Mouse (Mus musculus) lung, embryonic 14.5 days (tissue): Measurements from ENCODE around the gene BC049352. TPM values are rescaled to one million over a fixed set of nuclear protein-coding genes. Genes with fewer than 3 reads are reported as not detected.

Source experiments
- ATAC-seq: fragments of 200-750 bp; cut with Nextera tagmentation; 2 replicates; pipeline ENCODE4 v1.8.0; 2017; ENCODE audit warnings: mild to moderate bottlenecking, moderate TSS enrichment, moderate library complexity; ENCODE audit not compliant: insufficient read depth
- DNase-seq: peaks from one replicate; pipeline ENCODE4 v3.0.0-alpha.2; 2015
- H3K27ac ChIP-seq: fragments of 300-500 bp; sonication (generic); 2 replicates; pipeline ENCODE4 v1.5.1; 2014; ENCODE audit warnings: low read depth, mild to moderate bottlenecking, moderate library complexity
- H3K27me3 ChIP-seq: fragments of 300-500 bp; sonication (generic); 2 replicates; pipeline ENCODE4 v1.6.1; 2014; ENCODE audit warnings: low read length, control low read depth; ENCODE audit not compliant: insufficient read depth
- H3K36me3 ChIP-seq: fragments of 300-500 bp; sonication (generic); 2 replicates; pipeline ENCODE4 v1.6.1; 2014; ENCODE audit warnings: control low read depth; ENCODE audit not compliant: insufficient read depth
- H3K4me1 ChIP-seq: fragments of 300-500 bp; sonication (generic); 2 replicates; pipeline ENCODE4 v1.6.1; 2014; ENCODE audit warnings: antibody characterized with exemption, control low read depth; ENCODE audit not compliant: insufficient read depth
- H3K4me2 ChIP-seq: fragments of 300-500 bp; sonication (generic); 2 replicates; pipeline ENCODE4 v1.6.1; 2014; ENCODE audit warnings: mild to moderate bottlenecking
- H3K4me3 ChIP-seq: fragments of 300-500 bp; sonication (generic); 2 replicates; pipeline ENCODE4 v1.5.1; 2014; ENCODE audit warnings: low read depth, low read length
- H3K9ac ChIP-seq: fragments of 300-500 bp; sonication (generic); 2 replicates; pipeline ENCODE4 v1.6.1; 2014
- H3K9me3 ChIP-seq: fragments of 300-500 bp; sonication (generic); 2 replicates; pipeline ENCODE4 v1.6.1; 2016; ENCODE audit warnings: low read depth, low read length, control low read depth
- CTCF ChIP-seq: IDR thresholded peaks from 2 replicates; pipeline ENCODE4 v1.5.1; 2016; ENCODE audit warnings: antibody characterized with exemption, low read depth
- WGBS: fragments of 180-500 bp; shearing (Covaris S2); extraction: QIAGEN DNeasy Blood & Tissue Kit; methylation state at CpG from one replicate; pipeline ENCODE4 v1.1.7; 2014; 5-methylcytosine and 5-hydroxymethylcytosine counted together
- polyA plus RNA-seq: library from polyadenylated mRNA; unstranded; fragments of >200 nt; fragmentation: Nextera tagmentation; extraction: Ambion mirVana; gene quantifications from 2 replicates; pipeline ENCODE4 v1.2.1, GENCODE M21; 2014

BC049352 gene
- polyA plus RNA-seq, 1 experiment from 2014 or later, result 0.13 TPM

DNA sequence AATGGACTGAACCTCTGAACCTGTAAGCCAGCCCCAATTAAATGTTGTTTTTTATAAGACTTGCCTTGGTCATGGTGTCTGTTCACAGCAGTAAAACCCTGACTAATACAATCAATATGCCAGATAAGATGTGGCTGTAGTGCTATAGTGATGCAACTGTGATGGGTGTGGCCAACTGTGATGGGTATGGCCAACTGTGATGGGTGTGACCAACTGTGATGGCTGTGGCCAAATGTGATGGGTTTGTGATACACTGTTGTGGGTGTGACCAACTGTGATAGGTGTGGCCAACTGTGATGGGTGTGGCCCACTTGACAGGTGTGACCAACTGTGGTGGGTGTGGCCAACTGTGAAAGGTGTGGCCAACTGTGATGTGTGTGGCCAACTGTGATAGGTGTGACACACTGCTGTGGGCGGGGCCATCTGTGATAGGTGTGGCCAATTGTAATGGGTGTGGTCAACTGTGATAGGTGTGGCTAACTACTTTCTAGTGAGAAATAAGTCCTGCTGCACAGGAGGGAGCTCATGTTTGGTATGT is 10.7 kb upstream of the BC049352 start:
- no peaks in the 10 kb centered on the region for H3K4me1 ChIP-seq
- TF ChIP-seq CTCF, result no peak
- no peaks in the 10 kb centered on the region for H3K27me3 ChIP-seq
- DNase-seq (no peak), ATAC-seq (no peak)
- no peak overlapping the region for H3K4me3 ChIP-seq
- H3K27ac ChIP-seq, result no peak overlapping the region
- no peak overlapping the region for H3K9ac ChIP-seq
- no peaks in the 10 kb centered on the region for H3K9me3 ChIP-seq
- H3K36me3 ChIP-seq, result no peaks in the 10 kb centered on the region
- WGBS, result 85% methylated on average over 1 of the region's 1 CpGs
- no peak overlapping the region for H3K4me2 ChIP-seq

DNA sequence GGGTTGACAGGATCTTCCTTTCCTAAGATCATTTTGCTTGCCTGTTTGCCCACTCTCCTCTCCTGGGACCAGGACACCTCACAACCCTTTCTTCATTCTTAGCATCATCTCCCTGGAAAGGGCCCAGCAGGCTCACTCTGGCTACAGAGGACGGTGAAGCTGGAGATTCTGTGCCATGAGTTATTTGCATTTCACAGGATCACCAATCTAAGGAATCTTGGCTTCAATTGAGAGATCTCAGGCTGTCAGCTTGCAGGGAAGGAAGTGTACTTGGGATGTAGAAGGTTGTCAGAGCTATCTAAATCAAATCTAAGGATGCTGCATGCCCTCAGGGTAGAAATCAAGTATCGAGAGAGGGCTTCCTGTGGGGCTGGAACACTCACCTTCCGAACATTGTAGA is 8.3 kb upstream of the BC049352 start:
- Histone ChIP-seq H3K36me3 (no peaks in the 10 kb centered on the region), H3K9me3 (no peaks in the 10 kb centered on the region)

DNA sequence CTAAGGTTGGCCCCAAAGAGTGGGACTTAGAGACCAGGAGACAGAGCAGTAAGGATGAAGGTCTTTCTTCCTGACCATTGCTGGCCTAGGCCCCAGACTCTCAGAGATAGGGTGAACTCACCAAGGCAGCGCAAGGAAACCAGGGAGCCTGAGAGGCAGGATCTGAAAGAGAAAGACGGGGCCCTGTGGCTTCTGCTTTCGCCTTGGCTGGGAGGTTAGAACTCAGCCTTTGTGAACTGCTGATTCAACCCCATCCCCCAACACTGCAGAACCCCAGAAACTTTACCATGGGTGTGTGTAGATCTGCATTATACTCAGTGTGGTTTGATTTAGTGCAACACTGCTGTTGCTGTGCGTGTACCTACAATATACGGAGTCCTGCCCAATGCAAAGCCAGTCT is 2.5 kb upstream of the BC049352 start:
- ATAC-seq (no peak), DNase-seq (no peak)
- no peaks in the 10 kb centered on the region for H3K36me3 ChIP-seq
- no peak overlapping the region for H3K4me3 ChIP-seq
- no peak for TF ChIP-seq CTCF
- no peaks in the 10 kb centered on the region for H3K27me3 ChIP-seq
- no peaks in the 10 kb centered on the region for H3K4me1 ChIP-seq
- 83% methylated on average over 5 of the region's 5 CpGs for WGBS
- H3K9ac ChIP-seq, result no peak overlapping the region
- H3K9me3 ChIP-seq, result no peaks in the 10 kb centered on the region
- H3K4me2 ChIP-seq, result no peak overlapping the region
- H3K27ac ChIP-seq, result no peak overlapping the region

More for the DNA sequence above, 8.3 kb upstream of the BC049352 start:
- Histone ChIP-seq H3K9ac (no peak overlapping the region), H3K4me2 (no peak overlapping the region), H3K4me3 (no peak overlapping the region), H3K4me1 (no peaks in the 10 kb centered on the region), H3K27ac (no peak overlapping the region), H3K27me3 (no peaks in the 10 kb centered on the region)
- no peak for TF ChIP-seq CTCF
- 62% methylated on average over 3 of the region's 3 CpGs for WGBS
- DNase-seq, result no peak
- ATAC-seq, result no peak

DNA sequence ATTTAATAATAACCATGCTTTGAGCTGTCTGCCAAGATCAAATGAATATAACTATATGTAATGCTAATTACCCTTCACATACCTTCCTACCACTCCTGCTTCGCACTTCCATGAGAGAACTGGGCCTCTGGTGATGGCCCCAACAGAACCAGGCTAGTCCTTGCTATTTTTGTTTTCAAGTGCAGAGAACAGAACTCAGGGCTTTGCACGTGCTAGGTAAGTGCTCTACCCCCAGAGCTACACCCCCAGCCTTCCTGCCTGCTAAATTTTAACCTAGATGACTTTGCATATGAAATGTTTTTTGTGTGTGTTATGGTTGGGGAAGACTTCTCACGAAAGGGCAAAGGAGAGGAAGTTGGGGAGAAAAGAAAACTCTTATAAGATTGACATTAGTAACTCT is 714 bp downstream of the BC049352 start:
- Histone ChIP-seq H3K4me1 (no peaks in the 10 kb centered on the region), H3K4me3 (no peak overlapping the region), H3K27me3 (no peaks in the 10 kb centered on the region), H3K9me3 (no peaks in the 10 kb centered on the region), H3K27ac (no peak overlapping the region), H3K4me2 (no peak overlapping the region), H3K9ac (no peak overlapping the region), H3K36me3 (no peaks in the 10 kb centered on the region)
- ATAC-seq, result no peak
- TF ChIP-seq CTCF, result no peak
- WGBS, result 51% methylated on average over 3 of the region's 3 CpGs
- no peak for DNase-seq

DNA sequence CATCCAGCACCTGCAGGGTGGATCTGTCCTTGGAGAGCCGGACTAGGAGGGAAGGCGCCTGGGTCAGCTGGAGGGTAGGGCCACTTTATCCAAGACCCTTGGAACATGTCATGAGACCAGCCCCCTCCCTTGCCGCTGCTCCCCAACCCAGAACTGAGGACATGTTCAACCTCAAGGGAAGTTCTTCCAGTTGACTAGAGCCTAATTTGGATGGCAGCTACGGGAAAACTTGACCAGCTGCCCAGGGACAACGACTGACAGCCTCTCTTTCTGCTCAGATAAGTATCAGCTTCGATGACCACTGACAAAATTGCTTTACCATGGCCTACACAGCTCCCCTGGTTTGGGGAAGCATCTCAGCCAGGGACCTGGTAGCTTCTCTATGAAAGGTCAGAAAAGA is 1.5 kb downstream of the BC049352 start:
- no peak for TF ChIP-seq CTCF
- no peaks in the 10 kb centered on the region for H3K9me3 ChIP-seq
- H3K4me2 ChIP-seq, result no peak overlapping the region
- WGBS, result 74% methylated on average over 6 of the region's 6 CpGs
- H3K4me1 ChIP-seq, result no peaks in the 10 kb centered on the region
- no peak for DNase-seq
- no peak for ATAC-seq
- H3K27me3 ChIP-seq, result no peaks in the 10 kb centered on the region
- H3K27ac ChIP-seq, result no peak overlapping the region
- no peak overlapping the region for H3K9ac ChIP-seq
- no peak overlapping the region for H3K4me3 ChIP-seq
- H3K36me3 ChIP-seq, result no peaks in the 10 kb centered on the region

DNA sequence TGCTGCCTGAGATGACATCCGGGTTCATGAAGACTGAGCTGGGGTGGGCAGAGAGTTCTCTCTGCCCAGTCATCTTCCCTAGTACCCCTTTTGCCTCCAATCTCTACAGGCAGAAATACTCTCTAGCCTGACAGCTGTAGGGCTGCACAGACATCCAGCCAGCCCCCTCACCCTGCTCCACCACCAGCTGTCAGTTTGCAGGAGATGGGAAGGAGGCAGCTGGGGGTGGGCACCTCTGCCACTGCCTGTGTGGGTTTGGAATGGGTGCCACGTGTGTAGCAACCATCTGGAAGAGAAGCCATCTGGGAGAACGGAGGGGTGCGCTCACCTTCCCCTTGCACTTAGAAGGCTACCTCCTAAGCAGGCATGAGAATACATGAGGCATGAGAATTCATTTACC is 3.4 kb downstream of the BC049352 start:
- Histone ChIP-seq H3K4me2 (no peak overlapping the region), H3K27me3 (no peaks in the 10 kb centered on the region), H3K9me3 (no peaks in the 10 kb centered on the region), H3K9ac (no peak overlapping the region), H3K4me1 (no peaks in the 10 kb centered on the region), H3K36me3 (no peaks in the 10 kb centered on the region), H3K27ac (no peak overlapping the region), H3K4me3 (no peak overlapping the region)
- DNase-seq (no peak), ATAC-seq (no peak)
- no peak for TF ChIP-seq CTCF
- WGBS, result 67% methylated on average over 4 of the region's 4 CpGs

DNA sequence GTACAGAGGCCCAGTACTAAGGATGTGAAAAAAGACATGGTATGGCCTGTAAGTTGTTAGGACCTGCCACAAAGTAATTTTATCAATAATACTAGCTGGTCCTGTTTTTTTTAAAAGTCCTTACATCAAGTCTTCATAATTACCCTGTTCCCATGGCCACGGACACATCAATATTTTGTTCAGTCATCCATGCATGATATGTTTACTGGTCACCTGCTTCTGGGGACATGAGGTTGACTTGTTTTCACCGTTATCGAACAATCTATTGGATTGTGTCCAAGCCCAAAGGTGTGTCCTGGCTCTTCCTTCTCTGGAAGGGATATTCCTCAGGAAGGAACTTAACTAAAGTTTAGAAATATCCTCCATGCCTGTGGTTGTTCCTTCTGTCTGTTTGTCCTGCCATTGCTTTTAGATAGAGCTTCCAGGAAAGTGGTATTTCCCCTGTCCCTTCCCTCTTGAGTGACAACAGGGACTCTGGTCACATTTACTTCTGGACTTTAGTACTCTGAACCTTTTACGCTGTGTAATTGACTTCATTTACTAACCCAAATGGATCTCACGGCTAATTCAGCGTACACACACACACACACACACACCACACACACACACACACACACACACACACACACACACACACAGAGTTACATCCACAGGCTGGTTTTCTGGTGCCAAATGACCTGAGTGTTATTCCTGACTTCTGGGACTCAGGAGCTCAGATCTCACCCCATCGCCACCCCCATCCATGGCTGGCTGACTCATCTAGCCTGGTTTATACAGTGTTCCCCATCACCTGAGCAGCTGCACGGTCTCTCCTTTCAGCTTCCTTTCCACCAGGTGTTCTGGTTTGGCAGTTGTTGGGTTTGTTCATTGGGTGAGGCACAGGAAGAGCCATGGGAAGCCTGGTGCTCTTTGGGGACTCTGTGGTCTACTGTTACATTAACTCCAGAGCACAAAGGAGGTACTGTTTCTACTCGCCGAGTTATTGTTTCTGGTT is 7.1 kb downstream of the BC049352 start:
- Histone ChIP-seq H3K4me1 (no peaks in the 10 kb centered on the region), H3K27ac (no peak overlapping the region), H3K9me3 (no peaks in the 10 kb centered on the region), H3K4me3 (no peak overlapping the region), H3K27me3 (no peaks in the 10 kb centered on the region), H3K4me2 (no peak overlapping the region), H3K9ac (no peak overlapping the region), H3K36me3 (no peaks in the 10 kb centered on the region)
- DNase-seq (no peak), ATAC-seq (no peak)
- no peak for TF ChIP-seq CTCF
- 83% methylated on average over 10 of the region's 10 CpGs for WGBS
